Mouse (Mus musculus): ENCODE data around the gene Ttc34. TPM values are rescaled to one million over a fixed set of nuclear protein-coding genes. Genes with fewer than 3 reads are reported as not detected.

The Ttc34 gene
- polyA plus RNA-seq, 1 experiment from 2014 or later, result 1.6 TPM

GRCm38 (mm10) chr4:154915286-154915685, 78.0 kb downstream of the Ttc34 start:
- H3K9me3 ChIP-seq (replicated peaks), result no peaks in the 10 kb centered on the region
- 87% methylated on average over 10 of the region's 10 CpGs for WGBS
- no peak overlapping the region for H3K27ac ChIP-seq (replicated peaks)
- H3K4me2 ChIP-seq, result no peak overlapping the region
- H3K36me3 ChIP-seq, result no peaks in the 10 kb centered on the region
- H3K4me1 ChIP-seq, result peaks cover 8% of the 10 kb centered on the region
- no peak overlapping the region for H3K9ac ChIP-seq (replicated peaks)
- ATAC-seq (ENCODE audit: low FRiP score), result no peak
- no peak overlapping the region for H3K4me3 ChIP-seq (replicated peaks)
- H3K27me3 ChIP-seq (replicated peaks), result no peaks in the 10 kb centered on the region

- Histone ChIP-seq H3K27me3 (replicated peaks) (no peaks in the 10 kb centered on the region), H3K9me3 (replicated peaks) (no peaks in the 10 kb centered on the region), H3K27ac (replicated peaks) (no peak overlapping the region), H3K4me2 (no peak overlapping the region), H3K4me3 (replicated peaks) (no peak overlapping the region), H3K9ac (replicated peaks) (no peak overlapping the region), H3K36me3 (no peaks in the 10 kb centered on the region), H3K4me1 (no peaks in the 10 kb centered on the region)
- WGBS, result 86% methylated on average over 4 of the region's 4 CpGs
- ATAC-seq (ENCODE audit: low FRiP score), result no peak
Measured at GRCm38 (mm10) chr4:154916662-154917061, 79.4 kb downstream of the Ttc34 start.

Other genes with a start within 250 kb of the Ttc34 start
- gene Prdm16, start 200.6 kb upstream of the Ttc34 start, polyA plus RNA-seq (2015; fragmentation: Nextera tagmentation; extraction: Ambion mirVana), result 7.7 and 9.0 TPM in 2 replicates
- gene Actrt2, start 169.6 kb upstream of the Ttc34 start, polyA plus RNA-seq (2015; fragmentation: Nextera tagmentation; extraction: Ambion mirVana), result not detected in 2 replicates
- gene Mmel1, start 32.1 kb downstream of the Ttc34 start, polyA plus RNA-seq (2015; fragmentation: Nextera tagmentation; extraction: Ambion mirVana), result 0.75 and 0.84 TPM in 2 replicates
- 68.2 and 79.2 TPM in 2 replicates for gene Fam213b, start 61.7 kb downstream of the Ttc34 start, polyA plus RNA-seq (2015; fragmentation: Nextera tagmentation; extraction: Ambion mirVana)
- 0.37 and 1.4 TPM in 2 replicates for gene Tnfrsf14, start 91.1 kb downstream of the Ttc34 start, polyA plus RNA-seq (2015; fragmentation: Nextera tagmentation; extraction: Ambion mirVana)
- gene Hes5, start 123.5 kb downstream of the Ttc34 start, polyA plus RNA-seq (2015; fragmentation: Nextera tagmentation; extraction: Ambion mirVana), result 80.3 and 113 TPM in 2 replicates
- gene Pank4, start 126.7 kb downstream of the Ttc34 start, polyA plus RNA-seq (2015; fragmentation: Nextera tagmentation; extraction: Ambion mirVana), result 37.4 and 40.6 TPM in 2 replicates
- gene Plch2, start 219.3 kb downstream of the Ttc34 start, polyA plus RNA-seq (2015; fragmentation: Nextera tagmentation; extraction: Ambion mirVana), result 16.0 and 18.7 TPM in 2 replicates
- gene Pex10, start 229.6 kb downstream of the Ttc34 start, polyA plus RNA-seq (2015; fragmentation: Nextera tagmentation; extraction: Ambion mirVana), result 22.3 and 23.5 TPM in 2 replicates
- gene Rer1, start 248.9 kb downstream of the Ttc34 start, polyA plus RNA-seq (2015; fragmentation: Nextera tagmentation; extraction: Ambion mirVana), result 130 and 139 TPM in 2 replicates
- gene Morn1, start 249.1 kb downstream of the Ttc34 start, polyA plus RNA-seq (2015; fragmentation: Nextera tagmentation; extraction: Ambion mirVana), result 6.4 and 6.7 TPM in 2 replicates